Mouse (Mus musculus): ENCODE results near the gene Tmsb10. TPM values are rescaled to one million over a fixed set of nuclear protein-coding genes. Genes with fewer than 3 reads are reported as not detected.
A peak's percentile ranks its signal among the peaks of the same experiment; 100 is the strongest.

The Tmsb10 gene
- polyA plus RNA-seq (2014; fragmentation: Nextera tagmentation; extraction: Ambion mirVana): 5,692 and 7,005 TPM in 2 replicates

GRCm38 (mm10) chr6:72958662-72959071, at the start of gene Tmsb10:
TSS of gene Tmsb10 (minus strand) at chr6:72958748.
- ATAC-seq (ENCODE audit: low FRiP score, low TSS enrichment): peak; percentile 74
- under 1% methylated on average over 19 of the region's 19 CpGs for WGBS
- peak within 1 kb of the TSS; percentile 98 for H3K4me3 ChIP-seq (replicated peaks; ENCODE audit: low read depth, low read length)

GRCm38 (mm10) chr6:73003601-73004000, 45.1 kb upstream of the Tmsb10 start:
- WGBS: 91% methylated on average over 5 of the region's 5 CpGs
- H3K36me3 ChIP-seq (ENCODE audit: control insufficient read depth, insufficient read depth, low read length): no peaks in the 10 kb centered on the region
- no peak for DNase-seq
- no peak for ATAC-seq (ENCODE audit: low FRiP score, low TSS enrichment)
- no peak overlapping the region for H3K27ac ChIP-seq (replicated peaks; ENCODE audit: low read depth, low read length)
- no peak overlapping the region for H3K4me2 ChIP-seq (ENCODE audit: low read length)
- H3K9ac ChIP-seq (replicated peaks; ENCODE audit: low read length): no peak overlapping the region
- H3K4me3 ChIP-seq (replicated peaks; ENCODE audit: low read depth, low read length): no peak overlapping the region
- no peaks in the 10 kb centered on the region for H3K27me3 ChIP-seq (ENCODE audit: control insufficient read depth, insufficient read depth, low read length)
- no peaks in the 10 kb centered on the region for H3K9me3 ChIP-seq (ENCODE audit: control insufficient read depth, low read length)
- H3K4me1 ChIP-seq (ENCODE audit: control insufficient read depth, insufficient read depth, low read length): no peaks in the 10 kb centered on the region

More at GRCm38 (mm10) chr6:72958662-72959071, at the start of gene Tmsb10:
- H3K9ac ChIP-seq (replicated peaks; ENCODE audit: low read length): peak within 1 kb of the TSS; percentile 100
- H3K4me2 ChIP-seq (ENCODE audit: low read length): peak within 1 kb of the TSS; percentile 60
- no peaks in the 10 kb centered on the region for H3K27me3 ChIP-seq (ENCODE audit: control insufficient read depth, insufficient read depth, low read length)
- H3K36me3 ChIP-seq (ENCODE audit: control insufficient read depth, insufficient read depth, low read length): no peaks in the 10 kb centered on the region
- H3K9me3 ChIP-seq (ENCODE audit: control insufficient read depth, low read length): no peaks in the 10 kb centered on the region
- no peak for DNase-seq
- H3K27ac ChIP-seq (replicated peaks; ENCODE audit: low read depth, low read length): peak within 1 kb of the TSS; percentile 98
- H3K4me1 ChIP-seq (ENCODE audit: control insufficient read depth, insufficient read depth, low read length): peaks cover 25% of the 10 kb centered on the region; the same call in 1 of the 2 replicates

DNA sequence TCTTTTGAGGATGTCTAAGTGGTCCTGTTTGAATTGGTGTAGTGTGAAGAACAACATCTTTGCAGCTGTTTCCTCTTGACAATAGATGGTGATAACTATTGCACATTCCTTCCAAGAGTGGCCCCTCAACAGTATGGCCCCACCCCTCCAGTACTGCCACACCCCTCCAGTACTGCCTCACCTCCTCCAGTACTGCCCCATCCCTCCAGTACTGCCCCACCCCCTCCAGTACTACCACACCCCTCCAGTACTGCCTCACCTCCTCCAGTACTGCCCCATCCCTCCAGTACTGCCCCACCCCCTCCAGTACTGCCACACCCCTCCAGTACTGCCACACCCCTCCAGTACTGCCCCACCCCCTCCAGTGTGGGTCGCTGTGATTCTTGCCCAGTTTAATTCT, 43.8 kb upstream of the Tmsb10 start:
- H3K27me3 ChIP-seq (ENCODE audit: control insufficient read depth, insufficient read depth, low read length): no peaks in the 10 kb centered on the region
- DNase-seq (no peak), ATAC-seq (ENCODE audit: low FRiP score, low TSS enrichment) (no peak)
- no peaks in the 10 kb centered on the region for H3K4me1 ChIP-seq (ENCODE audit: control insufficient read depth, insufficient read depth, low read length)
- no peak overlapping the region for H3K4me3 ChIP-seq (replicated peaks; ENCODE audit: low read depth, low read length)
- no peaks in the 10 kb centered on the region for H3K9me3 ChIP-seq (ENCODE audit: control insufficient read depth, low read length)
- H3K4me2 ChIP-seq (ENCODE audit: low read length): no peak overlapping the region
- no peaks in the 10 kb centered on the region for H3K36me3 ChIP-seq (ENCODE audit: control insufficient read depth, insufficient read depth, low read length)
- H3K9ac ChIP-seq (replicated peaks; ENCODE audit: low read length): no peak overlapping the region
- 27% methylated on average over 1 of the region's 1 CpGs for WGBS
- no peak overlapping the region for H3K27ac ChIP-seq (replicated peaks; ENCODE audit: low read depth, low read length)

DNA sequence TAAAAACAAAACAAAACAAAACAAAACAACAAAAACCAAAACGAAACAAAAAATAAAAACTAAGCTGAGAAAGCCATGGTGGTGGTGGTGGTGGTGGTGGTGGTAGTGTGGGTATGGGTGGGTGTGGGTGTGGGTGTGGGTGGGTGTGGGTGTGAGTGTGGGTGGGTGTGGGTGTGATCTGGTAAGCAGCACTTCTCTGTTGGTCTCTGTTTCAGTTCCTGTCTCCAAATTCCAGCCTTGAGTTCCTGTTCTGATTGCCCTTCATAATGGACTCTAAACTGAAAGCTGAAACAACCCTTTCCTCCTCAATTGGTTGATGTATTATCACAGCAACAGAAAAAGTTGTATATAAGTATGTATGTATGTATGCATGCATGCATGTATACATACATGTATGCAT, 40.3 kb upstream of the Tmsb10 start:
- no peaks in the 10 kb centered on the region for H3K36me3 ChIP-seq (ENCODE audit: control insufficient read depth, insufficient read depth, low read length)
- no peak for DNase-seq
- H3K4me2 ChIP-seq (ENCODE audit: low read length): no peak overlapping the region
- no peaks in the 10 kb centered on the region for H3K4me1 ChIP-seq (ENCODE audit: control insufficient read depth, insufficient read depth, low read length)
- no peak overlapping the region for H3K27ac ChIP-seq (replicated peaks; ENCODE audit: low read depth, low read length)
- H3K27me3 ChIP-seq (ENCODE audit: control insufficient read depth, insufficient read depth, low read length): no peaks in the 10 kb centered on the region
- 95% methylated on average over 1 of the region's 1 CpGs for WGBS
- ATAC-seq (ENCODE audit: low FRiP score, low TSS enrichment): no peak
- H3K9ac ChIP-seq (replicated peaks; ENCODE audit: low read length): no peak overlapping the region
- no peaks in the 10 kb centered on the region for H3K9me3 ChIP-seq (ENCODE audit: control insufficient read depth, low read length)
- H3K4me3 ChIP-seq (replicated peaks; ENCODE audit: low read depth, low read length): no peak overlapping the region

DNA sequence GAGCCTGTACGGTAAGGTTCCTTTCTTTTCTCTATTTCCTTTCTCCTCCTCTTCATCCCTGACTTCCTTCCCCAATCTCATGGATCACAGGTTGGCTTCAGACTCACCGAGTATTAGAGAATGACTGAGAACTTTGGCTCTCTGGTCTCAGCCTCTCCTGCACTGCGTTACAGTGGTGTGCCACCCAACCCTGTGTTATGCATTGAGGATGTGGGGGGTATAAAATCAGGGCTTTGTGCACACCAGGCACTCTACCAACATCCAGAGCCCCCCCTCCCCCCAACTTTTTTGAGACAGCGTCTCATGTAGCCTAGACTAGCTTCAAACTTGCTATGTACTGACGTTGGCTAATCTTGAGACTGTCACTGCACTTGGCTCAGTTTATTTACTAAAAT, 35.1 kb upstream of the Tmsb10 start:
- no peak overlapping the region for H3K4me2 ChIP-seq (ENCODE audit: low read length)
- no peaks in the 10 kb centered on the region for H3K27me3 ChIP-seq (ENCODE audit: control insufficient read depth, insufficient read depth, low read length)
- ATAC-seq (ENCODE audit: low FRiP score, low TSS enrichment): no peak
- WGBS: 88% methylated on average over 5 of the region's 5 CpGs
- no peak for DNase-seq
- no peak overlapping the region for H3K27ac ChIP-seq (replicated peaks; ENCODE audit: low read depth, low read length)
- H3K4me1 ChIP-seq (ENCODE audit: control insufficient read depth, insufficient read depth, low read length): no peaks in the 10 kb centered on the region
- no peaks in the 10 kb centered on the region for H3K9me3 ChIP-seq (ENCODE audit: control insufficient read depth, low read length)
- H3K9ac ChIP-seq (replicated peaks; ENCODE audit: low read length): no peak overlapping the region
- no peaks in the 10 kb centered on the region for H3K36me3 ChIP-seq (ENCODE audit: control insufficient read depth, insufficient read depth, low read length)
- no peak overlapping the region for H3K4me3 ChIP-seq (replicated peaks; ENCODE audit: low read depth, low read length)

DNA sequence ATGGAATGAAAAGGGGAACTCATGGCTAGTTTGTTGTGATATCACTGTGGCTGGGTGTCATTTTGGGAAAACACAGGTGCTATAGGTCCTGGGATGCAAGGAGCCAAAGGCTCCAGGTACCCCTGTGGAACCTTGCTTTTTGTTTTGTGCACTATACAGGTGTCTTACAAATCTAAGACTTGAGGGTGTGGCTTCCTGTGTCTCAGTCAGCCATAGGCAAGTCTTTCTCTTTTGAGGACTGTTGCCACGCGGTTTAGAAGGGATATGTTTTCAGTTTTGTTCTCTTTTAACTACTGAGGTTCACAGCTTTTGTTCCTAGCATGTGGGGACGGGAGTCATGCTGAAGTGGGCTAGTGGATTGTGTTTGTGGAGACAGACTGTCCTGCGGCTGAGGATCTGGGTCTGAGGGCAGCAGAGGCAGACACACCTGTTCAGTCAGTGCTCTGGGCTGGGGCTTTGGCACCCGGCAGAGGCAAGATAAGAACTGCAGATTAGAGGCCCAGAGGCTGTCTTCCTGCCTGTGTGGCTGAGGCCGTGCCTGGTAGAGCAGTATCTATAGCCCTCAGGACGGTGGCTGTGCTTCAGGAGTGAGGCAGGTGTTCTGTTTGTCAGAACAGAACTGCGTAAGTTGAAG, 34.6 kb upstream of the Tmsb10 start:
- H3K27ac ChIP-seq (replicated peaks; ENCODE audit: low read depth, low read length): no peak overlapping the region
- ATAC-seq (ENCODE audit: low FRiP score, low TSS enrichment) (no peak), DNase-seq (no peak)
- H3K9ac ChIP-seq (replicated peaks; ENCODE audit: low read length): no peak overlapping the region
- H3K36me3 ChIP-seq (ENCODE audit: control insufficient read depth, insufficient read depth, low read length): no peaks in the 10 kb centered on the region
- H3K27me3 ChIP-seq (ENCODE audit: control insufficient read depth, insufficient read depth, low read length): no peaks in the 10 kb centered on the region
- 80% methylated on average over 8 of the region's 8 CpGs for WGBS
- no peaks in the 10 kb centered on the region for H3K9me3 ChIP-seq (ENCODE audit: control insufficient read depth, low read length)
- H3K4me2 ChIP-seq (ENCODE audit: low read length): no peak overlapping the region
- no peak overlapping the region for H3K4me3 ChIP-seq (replicated peaks; ENCODE audit: low read depth, low read length)
- no peaks in the 10 kb centered on the region for H3K4me1 ChIP-seq (ENCODE audit: control insufficient read depth, insufficient read depth, low read length)

DNA sequence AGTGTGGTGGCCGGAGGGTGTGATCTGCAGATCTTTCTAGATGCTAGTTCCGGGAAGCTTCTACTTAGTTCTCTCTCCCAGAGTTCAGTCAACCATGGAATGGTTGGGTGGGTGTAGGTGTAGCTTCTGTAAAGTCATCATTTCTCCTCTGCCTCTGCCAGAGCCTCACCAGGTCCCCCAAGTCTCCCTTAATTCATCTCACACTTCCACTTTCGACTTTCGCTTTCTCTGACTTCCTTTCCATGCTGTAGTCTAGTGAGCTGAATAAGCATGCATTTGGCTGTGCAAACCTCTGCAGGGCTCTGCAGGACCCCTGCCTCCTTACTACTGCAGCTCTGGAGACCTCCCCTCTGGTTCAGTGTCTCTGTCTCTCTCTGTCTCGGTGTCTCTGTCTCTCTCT, 31.7 kb upstream of the Tmsb10 start:
- Histone ChIP-seq H3K27ac (replicated peaks; ENCODE audit: low read depth, low read length) (no peak overlapping the region), H3K4me1 (ENCODE audit: control insufficient read depth, insufficient read depth, low read length) (no peaks in the 10 kb centered on the region), H3K4me2 (ENCODE audit: low read length) (no peak overlapping the region), H3K9me3 (ENCODE audit: control insufficient read depth, low read length) (no peaks in the 10 kb centered on the region), H3K9ac (replicated peaks; ENCODE audit: low read length) (no peak overlapping the region), H3K4me3 (replicated peaks; ENCODE audit: low read depth, low read length) (no peak overlapping the region), H3K36me3 (ENCODE audit: control insufficient read depth, insufficient read depth, low read length) (no peaks in the 10 kb centered on the region), H3K27me3 (ENCODE audit: control insufficient read depth, insufficient read depth, low read length) (no peaks in the 10 kb centered on the region)
- no peak for ATAC-seq (ENCODE audit: low FRiP score, low TSS enrichment)
- DNase-seq: no peak
- 94% methylated on average over 5 of the region's 5 CpGs for WGBS

GRCm38 (mm10) chr6:72989028-72989736, 30.6 kb upstream of the Tmsb10 start:
- H3K9ac ChIP-seq (replicated peaks; ENCODE audit: low read length): no peak overlapping the region
- ATAC-seq (ENCODE audit: low FRiP score, low TSS enrichment): peak; percentile 64
- H3K36me3 ChIP-seq (ENCODE audit: control insufficient read depth, insufficient read depth, low read length): no peaks in the 10 kb centered on the region
- peak; percentile 70 for DNase-seq
- 24% methylated on average over 7 of the region's 7 CpGs for WGBS
- no peak overlapping the region for H3K4me2 ChIP-seq (ENCODE audit: low read length)
- no peak overlapping the region for H3K4me3 ChIP-seq (replicated peaks; ENCODE audit: low read depth, low read length)
- no peaks in the 10 kb centered on the region for H3K27me3 ChIP-seq (ENCODE audit: control insufficient read depth, insufficient read depth, low read length)
- no peaks in the 10 kb centered on the region for H3K4me1 ChIP-seq (ENCODE audit: control insufficient read depth, insufficient read depth, low read length)
- no peak overlapping the region for H3K27ac ChIP-seq (replicated peaks; ENCODE audit: low read depth, low read length)
- H3K9me3 ChIP-seq (ENCODE audit: control insufficient read depth, low read length): no peaks in the 10 kb centered on the region

DNA sequence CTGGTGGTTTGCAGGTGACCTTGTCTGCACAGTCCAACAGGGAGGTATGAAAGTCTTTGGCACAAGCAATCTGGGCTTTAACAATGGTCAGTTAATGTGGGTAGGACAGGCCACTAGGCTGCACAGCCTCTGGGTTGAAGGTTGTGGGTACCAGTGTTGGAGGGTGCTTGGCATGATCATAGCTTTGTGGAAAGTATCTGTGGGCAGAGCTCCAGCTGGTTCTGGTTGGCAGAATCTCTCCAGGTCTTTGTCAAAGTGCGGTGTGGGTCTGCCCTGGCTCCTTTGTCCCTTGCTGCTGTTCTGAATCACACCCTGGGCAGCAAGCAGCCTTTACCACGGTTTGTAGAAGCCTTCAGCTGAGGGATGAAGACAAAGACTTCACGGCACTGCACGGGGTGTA, 24.0 kb upstream of the Tmsb10 start:
- WGBS: 50% methylated on average over 4 of the region's 4 CpGs

More for the DNA sequence above, 24.0 kb upstream of the Tmsb10 start:
- Histone ChIP-seq H3K36me3 (ENCODE audit: control insufficient read depth, insufficient read depth, low read length) (no peaks in the 10 kb centered on the region), H3K27me3 (ENCODE audit: control insufficient read depth, insufficient read depth, low read length) (no peaks in the 10 kb centered on the region), H3K4me1 (ENCODE audit: control insufficient read depth, insufficient read depth, low read length) (no peaks in the 10 kb centered on the region), H3K4me2 (ENCODE audit: low read length) (no peak overlapping the region), H3K4me3 (replicated peaks; ENCODE audit: low read depth, low read length) (no peak overlapping the region), H3K27ac (replicated peaks; ENCODE audit: low read depth, low read length) (no peak overlapping the region), H3K9me3 (ENCODE audit: control insufficient read depth, low read length) (no peaks in the 10 kb centered on the region), H3K9ac (replicated peaks; ENCODE audit: low read length) (no peak overlapping the region)
- DNase-seq (no peak), ATAC-seq (ENCODE audit: low FRiP score, low TSS enrichment) (no peak)

Measured in midbrain, embryonic 14.5 days (tissue).